Mouse (Mus musculus) liver, embryonic 16.5 days (tissue): ENCODE measurements around the gene Slc1a4. TPM values are rescaled to one million over a fixed set of nuclear protein-coding genes. Genes with fewer than 3 reads are reported as not detected.

Source experiments
- ATAC-seq: fragments of 200-750 bp; cut with Nextera tagmentation; 2 replicates; pipeline ENCODE4 v1.8.0; 2017; ENCODE audit warnings: low read depth, mild to moderate bottlenecking, moderate number of reproducible peaks, moderate library complexity
- H3K27ac ChIP-seq: fragments of 300-500 bp; sonication (generic); 2 replicates; pipeline ENCODE4 v1.5.1; 2014; ENCODE audit warnings: mild to moderate bottlenecking, low read length
- H3K27me3 ChIP-seq: fragments of 300-500 bp; sonication (generic); 2 replicates; pipeline ENCODE4 v1.6.1; 2014; ENCODE audit warnings: low read depth, low read length, mixed read lengths; ENCODE audit not compliant: control insufficient read depth, insufficient read depth
- H3K36me3 ChIP-seq: fragments of 300-500 bp; sonication (generic); 2 replicates; pipeline ENCODE4 v1.6.1; 2014; ENCODE audit warnings: mild to moderate bottlenecking; ENCODE audit not compliant: control insufficient read depth, insufficient read depth
- H3K4me1 ChIP-seq: fragments of 300-500 bp; sonication (generic); 2 replicates; pipeline ENCODE4 v1.6.1; 2014; ENCODE audit warnings: low read depth, low read length, mixed read lengths; ENCODE audit not compliant: control insufficient read depth
- H3K4me2 ChIP-seq: fragments of 300-500 bp; sonication (generic); 2 replicates; pipeline ENCODE4 v1.6.1; 2014; ENCODE audit warnings: low read depth, low read length, mixed read lengths
- H3K4me3 ChIP-seq: fragments of 300-500 bp; sonication (generic); 2 replicates; pipeline ENCODE4 v1.5.1; 2014; ENCODE audit warnings: low read depth, mild to moderate bottlenecking, low read length
- H3K9ac ChIP-seq: fragments of 300-500 bp; sonication (generic); 2 replicates; pipeline ENCODE4 v1.6.1; 2014; ENCODE audit warnings: low read depth, low read length
- H3K9me3 ChIP-seq: fragments of 300-500 bp; sonication (generic); replicated peaks from 2 replicates; pipeline ENCODE4 v1.6.1; 2016; ENCODE audit warnings: low read length; ENCODE audit not compliant: control insufficient read depth
- WGBS: fragments of 180-500 bp; shearing (Covaris S2); extraction: QIAGEN DNeasy Blood & Tissue Kit; methylation state at CpG from one replicate; pipeline ENCODE4 v1.1.7; 2014; ENCODE audit not compliant: insufficient replicate concordance; 5-methylcytosine and 5-hydroxymethylcytosine counted together
- polyA plus RNA-seq: library from polyadenylated mRNA; unstranded; fragments of >200 nt; fragmentation: Nextera tagmentation; extraction: Ambion mirVana; gene quantifications from 2 replicates; pipeline ENCODE4 v1.2.1, GENCODE M21; 2015

The Slc1a4 gene
- polyA plus RNA-seq, 1 experiment from 2014 or later, result 15.0 TPM

DNA sequence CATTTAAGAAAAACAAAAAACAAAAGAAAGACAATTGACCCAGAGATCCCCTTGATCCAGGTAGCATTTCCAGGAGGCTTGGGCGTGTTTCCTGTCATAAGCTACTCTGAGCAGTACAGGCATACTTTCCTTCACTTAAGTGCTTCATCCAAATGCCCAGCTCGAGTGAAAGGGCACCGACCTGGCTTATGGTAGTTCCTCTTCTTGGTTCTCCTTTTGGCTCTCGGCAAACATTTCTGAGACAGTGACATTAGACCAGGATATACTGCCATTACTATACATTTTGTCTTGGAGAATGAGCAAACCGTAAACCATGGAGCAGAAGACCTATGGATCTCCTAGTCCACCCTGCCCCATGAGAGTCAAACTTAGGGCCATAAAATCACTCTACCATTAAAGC, 2.8 kb downstream of the Slc1a4 start:
- no peak overlapping the region; the same call in 1 of the 2 replicates for H3K4me3 ChIP-seq

DNA sequence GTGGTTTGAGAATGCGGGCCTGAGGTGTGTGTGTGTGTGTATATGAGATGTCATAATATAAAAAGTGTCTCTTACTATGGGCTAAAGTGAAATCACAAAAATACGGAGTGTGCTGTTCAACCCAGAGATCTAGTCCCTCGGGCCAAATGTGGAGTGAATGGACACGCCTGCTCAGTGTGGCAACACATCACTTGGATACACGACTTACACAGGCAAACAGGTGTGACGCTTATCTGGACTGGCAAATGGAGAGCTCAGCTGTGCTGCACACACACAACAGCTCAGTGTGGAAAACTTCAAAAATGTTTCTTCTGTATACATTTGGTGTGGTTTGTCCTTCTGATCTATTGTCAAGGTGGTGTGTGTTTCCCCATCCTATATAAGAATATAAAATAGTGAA, 3.7 kb downstream of the Slc1a4 start:
- Histone ChIP-seq H3K9ac (no peak overlapping the region), H3K27ac (no peak overlapping the region), H3K4me2 (no peak overlapping the region), H3K9me3 (no peaks in the 10 kb centered on the region), H3K36me3 (no peaks in the 10 kb centered on the region), H3K4me3 (no peak overlapping the region), H3K4me1 (peaks cover 29% of the 10 kb centered on the region), H3K27me3 (no peaks in the 10 kb centered on the region)
- 65% methylated on average over 6 of the region's 6 CpGs for WGBS
- ATAC-seq, result no peak

More for the DNA sequence above, 2.8 kb downstream of the Slc1a4 start:
- no peak overlapping the region for H3K9ac ChIP-seq
- H3K27ac ChIP-seq, result no peak overlapping the region
- 42% methylated on average over 5 of the region's 5 CpGs for WGBS
- no peaks in the 10 kb centered on the region for H3K9me3 ChIP-seq
- no peak for ATAC-seq
- no peaks in the 10 kb centered on the region for H3K36me3 ChIP-seq
- peaks cover 28% of the 10 kb centered on the region for H3K4me1 ChIP-seq
- H3K4me2 ChIP-seq, result peak overlapping the region; percentile 100; the same call in 1 of the 2 replicates
- H3K27me3 ChIP-seq, result no peaks in the 10 kb centered on the region

DNA sequence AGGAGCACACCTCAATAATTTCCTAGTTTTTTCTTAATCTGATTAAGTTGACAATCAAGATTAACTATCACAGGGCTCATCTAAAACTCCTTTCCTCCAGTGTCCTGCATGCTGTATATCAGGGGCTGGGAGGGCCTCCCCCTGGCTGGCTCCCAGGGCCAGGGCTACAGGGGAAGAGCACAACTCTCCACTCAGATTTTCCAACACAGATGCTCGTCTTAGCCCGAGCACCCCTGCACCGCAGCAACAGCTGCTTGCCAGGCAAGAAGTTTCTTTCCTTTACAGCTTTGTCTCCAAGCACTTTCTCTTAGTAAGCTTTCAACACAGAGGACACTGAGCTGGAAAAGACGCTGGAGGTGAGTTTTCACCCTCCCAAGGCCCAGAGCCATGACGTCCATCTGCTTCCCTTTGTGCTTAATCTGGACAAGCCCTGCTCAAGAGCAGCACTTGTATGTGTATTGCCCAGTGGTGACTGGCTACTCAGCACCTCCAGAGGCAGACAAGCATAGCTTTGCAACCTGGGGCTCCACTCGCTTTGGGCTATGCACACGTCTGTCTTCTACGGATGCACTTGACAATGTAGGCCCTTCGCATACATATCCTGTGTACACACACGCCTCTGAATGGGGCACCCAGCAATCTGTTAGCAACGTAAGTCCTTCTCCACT, 6.1 kb downstream of the Slc1a4 start:
- whole genome bisulfite sequencing, result 80% methylated on average over 11 of the region's 11 CpGs
- H3K4me2 ChIP-seq, result no peak overlapping the region
- no peaks in the 10 kb centered on the region for H3K36me3 ChIP-seq
- H3K9ac ChIP-seq, result no peak overlapping the region
- no peak for ATAC-seq
- H3K4me1 ChIP-seq, result peaks cover 25% of the 10 kb centered on the region
- no peak overlapping the region for H3K27ac ChIP-seq
- no peak overlapping the region for H3K4me3 ChIP-seq
- no peaks in the 10 kb centered on the region for H3K27me3 ChIP-seq
- H3K9me3 ChIP-seq, result no peaks in the 10 kb centered on the region

DNA sequence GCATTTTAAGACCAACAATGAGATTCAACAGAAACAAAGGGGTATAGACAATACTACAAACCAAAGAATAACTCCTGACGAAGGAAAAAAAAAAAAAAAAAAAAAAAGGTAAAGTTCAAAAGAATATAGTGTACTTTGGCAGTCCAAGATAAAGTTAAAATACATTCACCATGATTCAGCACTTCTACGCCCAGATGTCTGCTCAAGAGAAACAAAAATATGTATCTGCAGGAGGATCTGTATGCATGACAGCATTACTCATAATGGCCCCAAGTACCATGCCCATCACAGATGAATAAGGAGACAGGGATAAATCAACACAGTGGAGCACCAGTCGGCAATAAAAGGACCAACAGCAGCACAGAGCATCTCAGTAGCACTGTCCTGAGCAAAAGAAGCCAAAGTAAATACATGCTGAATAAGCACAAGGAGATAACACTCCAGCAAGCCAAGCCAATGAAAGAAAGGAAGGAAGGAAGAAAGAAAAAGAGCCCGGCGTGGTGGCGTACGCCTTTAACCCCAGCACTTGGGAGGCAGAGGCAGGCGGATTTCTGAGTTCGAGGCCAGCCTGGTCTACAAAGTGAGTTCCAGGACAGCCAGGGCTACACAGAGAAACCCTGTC, 7.3 kb downstream of the Slc1a4 start:
- ATAC-seq, result peak; percentile 49
- peak overlapping the region; percentile 70 for H3K27ac ChIP-seq

DNA sequence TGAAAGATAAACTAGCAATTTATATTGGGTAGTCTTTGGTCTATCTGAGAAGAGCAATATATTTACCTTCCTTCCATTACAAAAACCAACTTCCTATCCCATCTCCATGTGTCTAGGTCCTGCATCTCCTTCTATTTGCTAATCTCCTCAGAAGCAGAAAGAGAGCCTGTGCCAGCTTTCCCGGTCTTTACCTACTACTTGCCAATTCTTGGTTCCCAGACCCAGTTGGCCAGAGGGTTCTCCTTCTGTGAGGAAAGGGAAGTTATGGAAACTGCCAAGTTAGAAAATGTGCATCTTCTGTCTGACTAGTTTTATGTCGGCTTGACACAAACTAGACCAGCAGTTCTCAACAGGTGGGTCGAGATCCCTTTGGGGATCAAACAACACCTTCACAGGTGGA, 8.5 kb downstream of the Slc1a4 start:
- H3K9ac ChIP-seq, result no peak overlapping the region
- 76% methylated on average over 3 of the region's 3 CpGs for WGBS
- no peaks in the 10 kb centered on the region for H3K27me3 ChIP-seq
- no peak overlapping the region for H3K4me2 ChIP-seq
- H3K4me1 ChIP-seq, result peaks cover 15% of the 10 kb centered on the region
- no peaks in the 10 kb centered on the region for H3K36me3 ChIP-seq
- no peaks in the 10 kb centered on the region for H3K9me3 ChIP-seq
- H3K27ac ChIP-seq, result no peak overlapping the region
- no peak for ATAC-seq
- no peak overlapping the region for H3K4me3 ChIP-seq

More for the DNA sequence above, 7.3 kb downstream of the Slc1a4 start:
- 32% methylated on average over 9 of the region's 9 CpGs for WGBS
- Histone ChIP-seq H3K9me3 (no peaks in the 10 kb centered on the region), H3K9ac (no peak overlapping the region), H3K36me3 (no peaks in the 10 kb centered on the region), H3K4me3 (no peak overlapping the region), H3K4me2 (peak overlapping the region; percentile 38; the same call in 1 of the 2 replicates), H3K27me3 (no peaks in the 10 kb centered on the region), H3K4me1 (peaks cover 18% of the 10 kb centered on the region)

DNA sequence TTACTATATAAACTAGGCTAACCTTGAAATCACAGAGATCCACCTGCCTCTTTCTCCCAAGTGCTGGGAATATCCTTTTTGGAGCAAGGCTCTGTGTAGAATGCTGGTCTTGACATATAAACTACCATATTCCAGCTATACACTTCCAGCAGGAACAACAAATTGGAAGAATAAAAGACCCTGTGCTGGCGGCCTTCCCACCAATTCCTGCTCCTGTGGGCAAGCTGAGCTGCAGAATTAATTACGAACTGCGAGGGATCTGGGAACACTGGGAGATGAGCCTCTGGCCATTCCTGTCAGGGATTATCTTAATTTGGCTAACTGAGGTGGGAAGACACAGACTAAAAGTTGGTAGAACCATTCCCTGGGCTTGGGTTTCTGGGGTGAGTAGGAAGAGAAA, 10.1 kb downstream of the Slc1a4 start:
- H3K9me3 ChIP-seq, result no peaks in the 10 kb centered on the region
- H3K27me3 ChIP-seq, result no peaks in the 10 kb centered on the region
- no peak overlapping the region for H3K4me3 ChIP-seq
- ATAC-seq, result no peak
- peaks cover 15% of the 10 kb centered on the region for H3K4me1 ChIP-seq
- no peak overlapping the region for H3K27ac ChIP-seq
- H3K4me2 ChIP-seq, result no peak overlapping the region
- H3K36me3 ChIP-seq, result no peaks in the 10 kb centered on the region
- WGBS, result 83% methylated on average over 3 of the region's 3 CpGs
- no peak overlapping the region for H3K9ac ChIP-seq

DNA sequence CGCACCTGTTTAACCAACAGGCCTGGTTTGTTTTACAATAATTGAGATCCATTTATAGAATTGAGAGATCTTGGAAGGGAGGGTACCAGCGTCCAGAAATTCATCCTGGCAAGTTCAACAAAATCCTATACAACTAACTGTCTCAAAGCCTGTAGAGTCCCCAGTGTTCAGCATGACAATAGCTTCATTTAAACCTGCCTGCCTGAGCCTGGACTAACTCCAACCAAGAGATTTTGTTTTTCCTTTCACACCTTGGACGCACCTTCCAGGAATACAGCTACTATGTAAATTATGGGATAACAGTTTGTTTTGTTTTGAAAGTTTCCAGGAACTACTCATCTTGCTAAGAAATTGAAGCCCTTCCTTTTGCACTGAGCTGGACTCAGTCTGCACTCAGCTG, 11.9 kb downstream of the Slc1a4 start:
- Histone ChIP-seq H3K4me2 (no peak overlapping the region), H3K27ac (no peak overlapping the region), H3K4me1 (peaks cover 10% of the 10 kb centered on the region), H3K36me3 (no peaks in the 10 kb centered on the region), H3K9me3 (no peaks in the 10 kb centered on the region), H3K27me3 (no peaks in the 10 kb centered on the region), H3K9ac (no peak overlapping the region), H3K4me3 (no peak overlapping the region)
- no peak for ATAC-seq
- 68% methylated on average over 3 of the region's 3 CpGs for WGBS

DNA sequence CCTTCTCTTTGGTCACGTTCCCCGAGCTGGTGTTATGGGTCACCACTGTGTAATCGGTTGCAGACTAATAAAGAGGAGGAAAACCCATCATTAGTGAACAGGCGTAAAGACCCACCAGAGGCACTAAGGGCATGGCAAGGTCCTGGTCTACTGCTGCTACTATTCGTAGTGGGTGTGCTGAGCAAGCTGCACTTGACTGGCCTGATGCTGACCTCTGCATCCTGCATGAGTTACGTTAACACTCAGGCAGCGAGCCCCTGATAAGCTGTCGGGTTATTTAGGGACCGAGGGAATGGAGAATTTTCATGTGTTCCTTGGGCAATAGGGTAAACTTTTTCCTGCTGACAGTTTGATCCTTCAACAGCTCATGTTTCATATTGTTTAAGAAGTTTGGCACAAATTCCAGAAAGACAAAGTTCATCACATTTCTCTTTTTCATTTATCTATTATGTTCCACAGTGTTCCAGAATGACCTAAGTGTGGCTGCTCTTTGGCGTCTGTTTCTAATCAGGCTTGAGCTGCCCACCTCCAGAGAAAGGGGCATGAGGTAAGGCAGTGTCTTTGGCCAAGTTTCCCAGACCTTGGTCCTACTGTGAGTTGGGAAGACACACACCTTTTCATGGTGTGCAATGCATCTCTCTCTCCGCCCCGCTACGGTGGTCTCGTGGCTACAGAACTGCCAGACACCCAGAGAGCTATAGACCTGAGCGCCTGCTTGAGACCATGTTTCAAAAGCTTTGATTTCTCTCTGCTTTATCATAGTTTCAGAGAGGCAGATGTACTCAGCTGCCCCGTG, 13.7 kb downstream of the Slc1a4 start:
- no peak overlapping the region for H3K4me3 ChIP-seq
- WGBS, result 68% methylated on average over 16 of the region's 16 CpGs
- no peaks in the 10 kb centered on the region for H3K4me1 ChIP-seq
- no peaks in the 10 kb centered on the region for H3K27me3 ChIP-seq
- no peaks in the 10 kb centered on the region for H3K9me3 ChIP-seq
- H3K4me2 ChIP-seq, result no peak overlapping the region
- no peak for ATAC-seq
- no peak overlapping the region for H3K9ac ChIP-seq
- no peaks in the 10 kb centered on the region for H3K36me3 ChIP-seq
- H3K27ac ChIP-seq, result no peak overlapping the region

DNA sequence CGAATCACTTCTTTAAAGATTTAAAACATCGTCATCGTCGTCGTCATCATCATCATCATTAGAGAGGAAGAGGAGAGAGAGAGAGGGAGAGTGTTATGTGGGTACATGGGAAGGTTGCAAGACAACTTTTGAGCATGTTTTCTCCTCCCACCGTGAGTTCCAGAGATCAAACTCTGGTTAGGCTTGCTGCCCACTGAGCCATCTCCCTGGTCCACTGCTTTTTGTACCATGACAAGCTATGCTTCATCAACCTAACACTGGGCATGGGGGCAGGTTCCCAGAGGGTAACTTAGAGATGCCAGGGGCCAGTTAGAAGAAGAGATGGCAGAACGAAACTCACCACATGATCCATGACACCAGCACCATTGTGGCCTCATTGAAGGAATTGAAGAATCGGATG, 18.9 kb downstream of the Slc1a4 start:
- Histone ChIP-seq H3K4me3 (no peak overlapping the region), H3K9me3 (no peaks in the 10 kb centered on the region), H3K27me3 (no peaks in the 10 kb centered on the region), H3K27ac (no peak overlapping the region), H3K36me3 (peaks cover 7% of the 10 kb centered on the region; the same call in 1 of the 2 replicates), H3K4me1 (no peaks in the 10 kb centered on the region), H3K9ac (no peak overlapping the region), H3K4me2 (no peak overlapping the region)
- no peak for ATAC-seq
- 73% methylated on average over 8 of the region's 8 CpGs for WGBS
